Mouse (Mus musculus) ES-Bruce4 (cell line): ENCODE measurements around the gene Psme2.

Experiments
- CTCF ChIP-seq: IDR thresholded peaks from one replicate; pipeline ENCODE4 v1.8.1; 2011; ENCODE audit warnings: low read depth, low read length
- POLR2A ChIP-seq: IDR thresholded peaks from one replicate; pipeline ENCODE4 v1.8.1; 2011; ENCODE audit warnings: low read length; ENCODE audit not compliant: insufficient read depth

GRCm38 (mm10) chr14:55616844-55617243 is 25.9 kb upstream of the Psme2 start:
- TF ChIP-seq CTCF (no peak), POLR2A (no peak)
